Mouse (Mus musculus) CH12.LX (cell line): ENCODE measurements at regions not wholly inside any gene's neighbourhood (a gene's known extent, or its start where the extent isn't known, plus 50 kb on each side); places are given as distances from the start of the nearest gene placed in this dataset.

Experiments used
- DNase-seq: peaks from one replicate; pipeline ENCODE4 v3.0.0-alpha.2; 2013; ENCODE audit errors: extremely low read depth
- H3K27ac ChIP-seq: 2 replicates; pipeline ENCODE4 v1.5.1; 2012; ENCODE audit warnings: low read depth, mild to moderate bottlenecking, control low read depth, moderate library complexity; ENCODE audit not compliant: insufficient read depth
- H3K27me3 ChIP-seq: replicated peaks from 2 replicates; pipeline ENCODE3; 2012; ENCODE audit warnings: inconsistent platforms
- H3K36me3 ChIP-seq, 2 experiments: replicated peaks in 1 of 2; 2 replicates each; pipeline versions ENCODE3 to v1.6.1; 2012; ENCODE audit warnings: inconsistent platforms in 1 of 2, low read length in 1 of 2, mild to moderate bottlenecking in 1 of 2, mixed read lengths in 1 of 2, moderate library complexity in 1 of 2; ENCODE audit not compliant: control insufficient read depth in 1 of 2, insufficient read depth in 1 of 2
- H3K4me1 ChIP-seq, 2 experiments: 2 replicates each; pipeline ENCODE4 v1.6.1; 2012; ENCODE audit warnings: inconsistent platforms in 1 of 2, moderate library complexity in 1 of 2; ENCODE audit not compliant: insufficient read depth in 2 of 2, control insufficient read depth in 1 of 2
- H3K4me2 ChIP-seq: 2 replicates; pipeline ENCODE4 v1.6.1; 2012; ENCODE audit warnings: low read depth, mild to moderate bottlenecking, control low read depth; ENCODE audit not compliant: poor library complexity, insufficient read depth, severe bottlenecking
- H3K4me3 ChIP-seq, 3 experiments: fragments of 150-350 bp in 1 of 3; sonication (generic) in 1 of 3; replicated peaks in 1 of 3; 2 replicates each; pipeline versions ENCODE3 to v1.5.1; 2011 to 2012; ENCODE audit warnings: low read depth in 2 of 3, low read length in 2 of 3, mild to moderate bottlenecking in 2 of 3, moderate library complexity in 2 of 3, control low read depth in 1 of 3, improper control_type of control experiment in 1 of 3, inconsistent platforms in 1 of 3, mixed read lengths in 1 of 3; ENCODE audit not compliant: poor library complexity in 1 of 3
- H3K79me2 ChIP-seq: replicated peaks from 2 replicates; pipeline ENCODE4 v1.6.1; 2012; ENCODE audit warnings: mild to moderate bottlenecking, moderate library complexity; ENCODE audit not compliant: control insufficient read depth, poor library complexity, insufficient read depth, severe bottlenecking; ENCODE audit errors: extremely low read depth
- H3K9ac ChIP-seq: 2 replicates; pipeline ENCODE4 v1.6.1; 2012; ENCODE audit warnings: low read depth, mild to moderate bottlenecking, control low read depth, moderate library complexity; ENCODE audit not compliant: insufficient read depth
- H3K9me3 ChIP-seq: replicated peaks from 2 replicates; pipeline ENCODE3; 2012; ENCODE audit warnings: low read length, inconsistent platforms, mixed read lengths
- CTCF ChIP-seq, 2 experiments: IDR thresholded peaks in 1 of 2; conservative IDR thresholded peaks in 1 of 2; 2 replicates each; pipeline ENCODE4 v1.5.1; 2011 to 2012; ENCODE audit warnings: low read depth in 2 of 2, low read length in 2 of 2, improper control_type of control experiment in 1 of 2, inconsistent platforms in 1 of 2, mild to moderate bottlenecking in 1 of 2, moderate library complexity in 1 of 2
- E2F4 ChIP-seq: IDR thresholded peaks from 2 replicates; pipeline ENCODE4 v1.6.1; 2011; ENCODE audit warnings: low read depth, low read length, improper control_type of control experiment; ENCODE audit not compliant: insufficient replicate concordance
- EP300 ChIP-seq: IDR thresholded peaks from 2 replicates; pipeline ENCODE4 v1.6.1; 2011; ENCODE audit warnings: low read length, improper control_type of control experiment
- ETS1 ChIP-seq: conservative IDR thresholded peaks from 2 replicates; pipeline ENCODE4 v1.6.1; 2012; ENCODE audit warnings: low read depth, mild to moderate bottlenecking, inconsistent platforms, low read length, improper control_type of control experiment, moderate library complexity
- IRF4 ChIP-seq: IDR thresholded peaks from 2 replicates; pipeline ENCODE4 v1.6.1; 2014; ENCODE audit warnings: low read depth, mild to moderate bottlenecking, inconsistent platforms, low read length, improper control_type of control experiment
- JUN ChIP-seq: IDR thresholded peaks from 2 replicates; pipeline ENCODE4 v1.6.1; 2011; ENCODE audit warnings: low read depth, mild to moderate bottlenecking, low read length, improper control_type of control experiment, moderate library complexity; ENCODE audit not compliant: insufficient read depth
- JUND ChIP-seq: conservative IDR thresholded peaks from 2 replicates; pipeline ENCODE4 v1.6.1; 2011; ENCODE audit warnings: low read depth, low read length, improper control_type of control experiment
- MAFK ChIP-seq: IDR thresholded peaks from 2 replicates; pipeline ENCODE4 v1.6.1; 2011; ENCODE audit warnings: low read length, improper control_type of control experiment; ENCODE audit not compliant: insufficient replicate concordance
- MYC ChIP-seq: IDR thresholded peaks from 2 replicates; pipeline ENCODE4 v1.6.1; 2011; ENCODE audit warnings: low read depth, mild to moderate bottlenecking, improper control_type of control experiment, low read length
- NRF1 ChIP-seq: IDR thresholded peaks from 2 replicates; pipeline ENCODE4 v1.6.1; 2014; ENCODE audit warnings: low read depth, mild to moderate bottlenecking, inconsistent platforms, low read length, improper control_type of control experiment, moderate library complexity
- SIN3A ChIP-seq: IDR thresholded peaks from 2 replicates; pipeline ENCODE4 v1.6.1; 2012; ENCODE audit warnings: low read length, improper control_type of control experiment, inconsistent platforms
- SMC3 ChIP-seq: IDR thresholded peaks from 2 replicates; pipeline ENCODE4 v1.6.1; 2011; ENCODE audit warnings: low read depth, low read length, improper control_type of control experiment
- TBP ChIP-seq: conservative IDR thresholded peaks from 2 replicates; pipeline ENCODE4 v1.6.1; 2011; ENCODE audit warnings: low read depth, low read length, improper control_type of control experiment
- UBTF ChIP-seq: IDR thresholded peaks from 2 replicates; pipeline ENCODE4 v1.6.1; 2012; ENCODE audit warnings: low read depth, mild to moderate bottlenecking, inconsistent platforms, low read length, improper control_type of control experiment, moderate library complexity
- USF2 ChIP-seq: conservative IDR thresholded peaks from 2 replicates; pipeline ENCODE4 v1.6.1; 2011; ENCODE audit warnings: low read depth, low read length, improper control_type of control experiment
- ZC3H11A ChIP-seq: IDR thresholded peaks from 2 replicates; pipeline ENCODE4 v1.6.1; 2012; ENCODE audit warnings: low read depth, mild to moderate bottlenecking, inconsistent platforms, low read length, improper control_type of control experiment
- ZMIZ1 ChIP-seq: IDR thresholded peaks from 2 replicates; pipeline ENCODE4 v1.6.1; 2012; ENCODE audit warnings: low read depth, mild to moderate bottlenecking, inconsistent platforms, low read length, improper control_type of control experiment
- ZNF384 ChIP-seq: IDR thresholded peaks from 2 replicates; pipeline ENCODE4 v1.6.1; 2012; ENCODE audit warnings: low read depth, low read length, improper control_type of control experiment, inconsistent platforms
- dilution Hi-C: fragments of 300-500 bp; cut with MboI; formaldehyde crosslinking; loops from 2 replicates; pipeline ENCODE4 v1.14.3; 2020; ENCODE audit warnings: low sequenced_read_pairs; ENCODE audit not compliant: extremely low pct_unique_long_range_greater_than_20kb, extremely low pct_ligation_motif_present
- in situ Hi-C: fragments of 300-500 bp; cut with MboI; formaldehyde crosslinking; loops from 3 replicates; pipeline ENCODE4 v1.14.3; 2019; ENCODE audit warnings: low sequenced_read_pairs, low pct_ligation_motif_present, low pct_unique_long_range_greater_than_20kb, mixed read lengths

DNA sequence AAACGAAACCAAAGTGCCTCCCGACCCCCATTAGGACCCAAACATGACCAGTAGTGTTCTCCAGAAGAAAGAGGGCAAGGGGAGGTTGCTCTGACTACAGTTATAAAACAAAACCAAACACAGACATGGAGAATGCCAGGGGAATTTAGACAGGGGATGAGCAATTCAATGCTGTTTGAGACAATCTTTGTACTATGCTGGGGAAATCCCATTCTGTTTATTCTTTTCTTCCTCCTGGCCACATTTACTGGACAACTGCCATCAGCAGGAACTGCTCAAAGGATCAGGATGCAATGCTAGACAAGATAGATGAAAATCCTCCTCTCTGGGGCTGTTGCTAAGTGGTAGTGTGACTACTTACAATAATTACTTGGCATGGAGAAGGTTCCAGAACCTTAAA lies 574.5 kb upstream of the Fam160b2 start:
- dilution Hi-C loops (no loop called here), in situ Hi-C loops (no loop called here)
- no peak for TF ChIP-seq UBTF
- no peak for TF ChIP-seq E2F4
- TF ChIP-seq NRF1 = no peak
- TF ChIP-seq MAFK = no peak
- TF ChIP-seq MYC = no peak
- no peaks in the 10 kb centered on the region for H3K4me1 ChIP-seq
- no peak for DNase-seq
- H3K9ac ChIP-seq = no peak overlapping the region
- H3K27ac ChIP-seq = no peak overlapping the region
- no peaks in the 10 kb centered on the region for H3K79me2 ChIP-seq
- no peak overlapping the region for H3K4me2 ChIP-seq
- no peak overlapping the region for H3K4me3 ChIP-seq
- H3K9me3 ChIP-seq = no peaks in the 10 kb centered on the region
- H3K27me3 ChIP-seq = peaks cover 54% of the 10 kb centered on the region
- H3K36me3 ChIP-seq = no peaks in the 10 kb centered on the region

DNA sequence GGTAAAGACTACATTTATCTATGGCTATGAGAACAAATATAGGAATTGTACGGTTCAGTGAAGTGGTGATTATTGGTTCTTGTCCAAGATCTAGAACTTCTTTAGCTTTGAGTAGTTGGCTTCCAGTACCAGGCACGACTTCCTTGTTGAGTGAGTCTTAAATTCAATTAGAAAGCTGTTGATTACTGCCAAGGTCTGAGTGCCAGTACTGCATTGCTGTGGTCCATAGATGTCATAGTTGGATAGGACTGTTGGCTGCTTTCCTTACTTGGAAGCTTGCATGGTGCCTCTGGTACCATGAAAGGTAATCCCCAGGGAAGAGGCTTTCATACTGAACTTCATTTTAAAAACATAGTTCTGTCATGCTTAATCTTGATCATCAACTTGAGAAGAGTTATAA lies 559.9 kb upstream of the Fam160b2 start:
- no peaks in the 10 kb centered on the region for H3K36me3 ChIP-seq
- H3K4me3 ChIP-seq = no peak overlapping the region
- no peak overlapping the region for H3K9ac ChIP-seq
- no peak overlapping the region for H3K4me2 ChIP-seq
- peaks cover 49% of the 10 kb centered on the region for H3K27me3 ChIP-seq
- in situ Hi-C loops (no loop called here), dilution Hi-C loops (no loop called here)
- TF ChIP-seq ETS1 (no peak), ZMIZ1 (no peak), TBP (no peak), NRF1 (no peak), ZC3H11A (no peak), USF2 (no peak), SMC3 (no peak), EP300 (no peak), UBTF (no peak), JUND (no peak), JUN (no peak), ZNF384 (no peak), SIN3A (no peak), IRF4 (no peak), CTCF (conservative IDR thresholded peaks at IDR 0.05 in 1 of 2, IDR thresholded peaks at IDR 0.05 in 1 of 2; ENCODE audit: low read depth in 2 of 2, low read length in 2 of 2) (no peak)
- no peaks in the 10 kb centered on the region for H3K4me1 ChIP-seq
- no peaks in the 10 kb centered on the region for H3K79me2 ChIP-seq
- DNase-seq = no peak
- peaks cover 3% of the 10 kb centered on the region for H3K9me3 ChIP-seq
- H3K27ac ChIP-seq = no peak overlapping the region
